Mouse (Mus musculus) right cerebral cortex, postnatal 25 days (tissue): Measurements from ENCODE around the gene Idua.
"Not testable (repeated sequence)": the region's sequence is repeated elsewhere in the genome, so short reads cannot be mapped to it uniquely, and the experiment has no call there.

Experiments
- DNase-seq: peaks from one replicate; pipeline ENCODE4 v3.0.0; 2022

Gene Idua

DNA sequence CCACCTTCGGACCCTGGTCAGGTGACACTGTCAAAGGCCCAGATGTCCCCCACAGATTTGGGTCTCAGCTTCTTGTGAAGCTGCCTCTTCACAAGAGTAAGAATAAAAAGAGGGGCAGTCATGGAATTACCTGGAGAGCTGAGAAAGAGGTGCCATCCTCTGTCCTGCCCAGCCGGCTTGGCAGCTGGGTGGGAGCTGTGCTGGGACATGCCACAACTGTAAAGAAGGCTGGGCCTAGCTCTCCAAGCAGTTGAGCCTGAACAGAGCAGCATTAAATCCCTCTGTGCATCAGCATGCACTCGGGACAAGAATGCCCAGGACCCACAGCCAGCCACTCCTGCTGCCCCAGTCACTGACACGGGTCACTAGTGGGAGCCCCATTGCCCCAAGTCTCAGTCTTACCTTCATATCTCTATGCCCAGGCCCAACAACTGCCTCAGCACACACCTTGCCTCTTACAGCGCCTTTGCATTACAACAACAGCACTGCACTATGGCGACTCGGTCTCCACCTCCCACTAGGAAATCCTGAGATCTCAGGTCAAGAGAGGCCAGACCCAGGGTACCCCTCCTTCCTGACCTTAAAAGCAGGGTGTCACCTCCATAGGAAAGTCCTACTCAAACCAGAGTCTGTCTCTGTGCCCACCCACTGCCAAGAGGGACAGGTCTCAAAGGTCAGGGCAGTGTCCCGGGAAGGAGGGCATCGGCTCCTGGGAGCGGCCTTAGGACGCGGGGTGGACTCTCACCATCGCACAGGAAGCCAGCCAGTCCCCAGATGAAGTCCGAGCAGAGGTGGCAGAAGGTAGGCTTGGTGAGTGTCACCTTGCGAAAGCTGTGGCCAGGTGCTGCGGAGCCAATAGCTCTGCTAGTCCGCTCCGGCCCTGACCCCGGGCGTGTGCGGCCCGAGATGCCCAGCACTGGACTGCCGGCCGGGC, at the start of gene Idua:
TSS of gene Idua (plus strand) at position 634 of the 934 bp plus-strand sequence.
- DNase-seq = no peak

- DNase-seq = no peak
Measured at GRCm38 (mm10) chr5:108610426-108610825, 49.7 kb upstream of the Idua start.

- no peak for DNase-seq
Measured at GRCm38 (mm10) chr5:108621870-108622269, 38.3 kb upstream of the Idua start.

GRCm38 (mm10) chr5:108626050-108626660, 34.0 kb upstream of the Idua start:
- DNase-seq = no peak

DNA sequence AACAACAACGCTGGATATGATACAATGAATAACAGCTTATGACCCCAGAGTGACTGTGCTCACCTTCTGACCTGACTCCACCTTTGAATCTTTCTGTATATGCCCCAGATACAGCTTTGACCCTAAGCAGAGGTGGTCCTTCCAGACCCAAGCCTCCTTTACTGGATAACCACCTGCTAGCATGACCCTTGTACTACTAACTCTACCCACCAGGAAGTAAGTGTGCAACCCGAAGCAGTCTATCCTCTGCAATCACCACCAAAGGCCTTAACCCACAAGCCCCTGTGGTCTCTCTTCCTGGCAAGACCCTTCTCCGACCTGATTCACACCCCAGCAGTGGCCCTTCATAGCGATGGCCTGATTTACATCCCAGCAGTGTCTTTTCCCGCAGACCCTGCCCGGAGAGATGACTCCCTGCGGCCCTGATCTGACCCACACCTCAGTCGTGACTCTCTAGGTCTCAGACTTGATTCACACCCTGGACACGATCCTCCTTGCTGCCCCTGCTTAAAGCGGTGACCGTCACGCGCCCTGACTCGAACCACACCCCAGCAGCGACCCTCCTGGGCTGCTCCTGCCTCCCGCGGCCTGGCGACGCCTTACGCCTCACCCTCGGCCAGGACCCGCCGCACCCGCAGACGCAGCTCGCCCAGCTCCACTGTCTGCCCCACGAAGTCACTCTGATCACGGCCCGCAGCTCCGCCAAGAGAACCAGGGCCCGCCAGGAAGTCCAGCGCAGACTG, 31.1 kb upstream of the Idua start:
- no peak for DNase-seq

GRCm38 (mm10) chr5:108629634-108630483, 30.3 kb upstream of the Idua start, which contains the start of the genes Gak and Tmem175:
Gak (minus strand) TSS chr5:108629755.
Tmem175 (plus strand) TSS chr5:108629770.
- DNase-seq = peak; percentile 94

GRCm38 (mm10) chr5:108633676-108634075, 26.5 kb upstream of the Idua start:
- DNase-seq = no peak

DNA sequence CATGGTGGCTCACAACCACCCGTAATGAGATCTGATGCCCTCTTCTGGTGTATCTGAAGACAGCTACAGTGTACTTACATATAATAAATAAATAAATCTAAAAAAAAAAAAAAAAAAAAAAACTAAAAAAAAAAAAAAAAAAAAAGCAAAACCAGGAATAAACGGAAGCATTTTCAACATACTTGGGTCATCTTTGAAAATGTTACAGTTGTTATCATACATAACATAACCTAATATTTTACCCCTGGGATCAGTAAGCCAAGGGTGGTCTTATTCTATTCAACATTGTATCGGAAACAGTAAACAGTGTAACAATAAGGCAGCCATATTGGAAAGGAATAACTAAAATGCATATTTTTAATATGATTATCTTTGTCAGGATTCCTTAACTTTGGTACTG, 26.0 kb upstream of the Idua start:
- DNase-seq = not testable (repeated sequence)

GRCm38 (mm10) chr5:108636172-108636571, 24.0 kb upstream of the Idua start:
- no peak for DNase-seq

DNA sequence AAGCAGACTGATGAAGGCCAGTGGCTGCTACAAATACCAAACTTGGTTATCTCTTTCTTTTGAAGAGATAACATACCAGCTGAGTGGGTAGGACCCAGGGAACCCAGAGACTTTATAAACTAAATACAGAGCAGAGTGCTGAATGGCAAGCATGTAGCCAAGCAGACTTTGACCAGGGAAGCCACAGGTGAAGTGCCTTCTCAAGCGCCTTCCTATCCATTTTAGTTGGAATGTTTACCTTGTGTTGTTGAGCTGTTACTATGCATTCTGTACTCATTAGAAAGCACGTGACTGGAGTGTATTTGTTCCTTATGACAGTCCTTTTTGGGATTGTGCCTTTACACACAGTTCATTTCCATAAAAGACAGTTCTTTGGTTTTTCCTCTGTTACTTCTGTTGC, 16.5 kb upstream of the Idua start:
- DNase-seq = no peak

- no peak for DNase-seq
Measured at GRCm38 (mm10) chr5:108645651-108646342, 14.3 kb upstream of the Idua start.

DNA sequence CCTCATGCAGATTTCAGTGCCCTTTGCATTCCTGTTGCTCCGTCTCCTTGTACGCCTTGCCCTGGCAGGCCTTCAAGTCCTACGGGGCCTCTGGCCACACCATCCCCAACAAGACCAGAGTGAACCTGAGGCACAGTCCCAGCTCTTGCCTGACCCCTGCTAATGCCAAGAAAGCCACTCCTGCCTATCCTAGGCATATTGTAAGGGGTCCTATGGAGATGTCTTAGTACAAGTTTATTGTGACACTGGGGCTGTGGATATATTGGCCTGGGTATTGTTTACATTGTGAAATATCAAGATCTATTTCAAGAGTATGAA, 13.8 kb upstream of the Idua start:
- no peak for DNase-seq

DNA sequence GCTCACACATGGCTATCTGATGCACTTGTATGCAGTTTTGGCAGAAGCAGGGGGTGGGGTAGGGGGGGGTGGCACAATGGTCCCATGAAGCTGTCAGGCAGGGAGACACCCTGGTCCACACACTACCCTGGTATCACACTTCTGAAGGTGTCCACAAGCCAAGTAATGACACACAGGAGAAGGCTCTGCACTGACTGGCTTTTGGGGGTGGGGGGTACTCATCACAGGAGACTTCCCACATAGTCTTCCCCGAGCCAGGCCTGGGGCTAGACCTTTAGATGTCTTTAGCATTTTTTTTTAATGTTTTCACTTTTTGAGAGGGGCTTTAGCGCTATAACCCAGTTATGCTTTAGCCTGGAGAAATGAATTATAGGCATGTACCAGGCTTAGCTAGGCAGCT, 12.8 kb upstream of the Idua start:
- no peak for DNase-seq

GRCm38 (mm10) chr5:108647820-108648465, 12.2 kb upstream of the Idua start:
- DNase-seq = no peak

DNA sequence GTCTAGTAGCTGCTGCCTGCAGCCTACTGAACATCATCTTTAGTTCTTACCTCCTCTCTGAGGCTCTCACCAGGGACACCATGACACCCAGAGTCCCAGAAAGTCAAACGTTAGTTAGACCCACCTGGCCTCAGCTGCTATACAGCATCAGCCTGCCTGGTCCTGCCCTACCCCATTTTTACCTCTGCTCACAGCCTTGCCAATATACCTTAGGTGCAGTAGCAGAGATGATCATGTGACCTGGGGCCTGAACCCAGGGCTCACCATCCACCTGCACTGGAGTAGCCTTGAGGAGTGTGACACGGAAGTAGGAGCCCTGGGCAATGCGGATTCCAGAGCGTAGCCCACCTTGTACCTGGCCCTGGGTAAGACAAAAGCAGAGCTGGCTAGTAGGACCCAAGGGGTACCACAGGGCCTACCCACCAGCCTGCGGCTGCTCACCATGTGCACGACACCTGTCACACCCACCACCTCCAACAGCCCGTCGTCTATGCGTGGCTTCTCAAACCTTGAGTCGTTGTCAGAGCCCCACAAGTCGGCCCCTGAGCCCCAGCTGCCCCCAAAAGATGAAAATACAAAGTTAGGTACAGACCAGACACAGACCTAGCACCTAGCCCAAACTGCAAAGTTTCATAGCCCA, 11.1 kb upstream of the Idua start:
- DNase-seq = no peak

- DNase-seq = no peak
Measured at GRCm38 (mm10) chr5:108650341-108650740, 9.8 kb upstream of the Idua start.

DNA sequence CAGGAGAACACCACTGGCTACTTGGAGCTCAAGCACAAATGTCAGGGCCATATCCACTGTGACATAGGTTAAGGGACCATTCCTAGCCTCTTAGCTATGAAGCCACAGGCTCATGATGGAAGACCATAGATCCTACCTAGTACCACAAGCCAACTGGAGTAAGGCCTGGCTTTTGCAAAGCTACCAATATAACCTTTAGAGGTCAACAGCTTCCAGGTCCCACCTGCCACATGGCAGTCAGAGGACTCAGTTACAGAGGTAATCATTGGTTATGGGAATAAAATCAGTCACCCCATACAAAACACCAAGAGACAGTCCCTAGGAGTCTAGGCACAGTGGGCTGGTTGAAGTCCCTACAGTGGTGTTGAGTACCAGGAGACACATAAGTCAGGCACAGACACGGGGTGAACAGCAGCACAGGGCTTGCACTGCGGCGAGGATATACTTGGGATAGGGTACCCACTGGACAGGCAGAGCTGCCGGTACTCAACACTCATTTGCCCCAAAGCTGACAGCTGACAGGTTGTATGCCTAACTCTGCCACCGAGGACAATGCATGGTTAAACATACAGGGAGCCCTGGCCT, 8.9 kb upstream of the Idua start:
- DNase-seq = no peak

DNA sequence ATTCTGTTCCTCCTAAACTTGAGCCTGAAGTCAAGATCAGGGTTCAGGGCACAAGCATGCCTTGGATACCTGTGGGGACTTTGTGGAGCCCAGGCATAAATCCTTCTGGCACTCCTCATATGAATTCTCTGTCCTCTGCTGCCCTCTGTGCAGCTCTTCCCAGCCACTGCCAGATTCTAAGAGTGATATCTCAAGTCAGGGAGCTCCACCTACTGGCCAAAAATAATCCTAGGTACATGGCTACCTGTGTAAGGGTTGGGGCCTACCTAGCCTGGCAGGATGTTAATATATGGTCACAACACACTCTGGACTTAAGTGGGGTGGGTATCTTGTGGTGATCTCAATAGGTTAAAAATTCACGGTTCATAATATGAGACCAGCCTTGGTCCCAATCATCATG, 8.3 kb upstream of the Idua start:
- DNase-seq = peak; percentile 42

- peak; percentile 3 for DNase-seq
Measured at GRCm38 (mm10) chr5:108653341-108653740, 6.8 kb upstream of the Idua start.

DNA sequence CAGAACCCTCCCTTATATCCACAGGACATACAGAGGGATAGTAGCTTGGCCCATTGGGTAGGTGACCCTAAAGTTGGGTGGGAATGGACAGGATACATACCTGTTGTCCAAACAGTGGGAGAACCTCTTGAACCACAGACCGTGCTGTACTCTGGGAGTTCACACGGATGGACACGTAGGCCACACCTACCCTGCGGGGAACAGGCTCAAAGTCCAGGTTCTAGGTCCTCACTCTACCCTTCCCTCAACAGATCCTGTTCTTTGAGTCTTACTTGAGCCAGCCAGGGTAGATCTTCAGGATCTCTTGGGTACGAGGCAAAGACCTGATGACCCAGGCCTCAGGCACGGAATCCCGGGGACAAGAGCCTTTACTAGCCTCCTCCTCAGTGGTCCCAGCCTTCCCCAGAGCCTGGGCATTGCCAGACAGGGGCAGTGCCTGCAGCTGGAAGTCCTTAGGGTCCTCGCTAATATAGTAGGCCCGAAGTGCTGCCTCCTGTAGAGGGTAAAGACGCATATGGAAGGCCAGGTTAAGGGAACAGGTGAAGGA, 5.6 kb upstream of the Idua start:
- peak; percentile 1 for DNase-seq
